Mouse (Mus musculus) kidney, adult 2 months (tissue): ENCODE results near the gene D930048N14Rik.

Source experiments
- CTCF ChIP-seq: fragments of 200-500 bp; conservative IDR thresholded peaks from 2 replicates; pipeline ENCODE4 v1.5.1; 2011; ENCODE audit warnings: low read depth, mild to moderate bottlenecking, control low read depth, low read length, moderate library complexity, mixed read lengths; ENCODE audit not compliant: insufficient read depth, insufficient read length
- POLR2A ChIP-seq: fragments of 200-500 bp; IDR thresholded peaks from one replicate; pipeline ENCODE4 v1.6.1; 2011; ENCODE audit warnings: low read depth, low read length, control low read depth

GRCm38 (mm10) chr11:51632130-51632753, 18.5 kb upstream of the D930048N14Rik start:
- no peak for TF ChIP-seq POLR2A
- no peak for TF ChIP-seq CTCF
